Mouse (Mus musculus) spleen, adult 2 months (tissue): ENCODE measurements around the gene Tax1bp3. TPM values are rescaled to one million over a fixed set of nuclear protein-coding genes. Genes with fewer than 3 reads are reported as not detected.

Experiments
- DNase-seq, 2 experiments: peaks; one replicate each; pipeline versions ENCODE4 v3.0.0 to v3.0.0-alpha.2; 2012 to 2021; ENCODE audit warnings: low spot score in 2 of 2, low read depth in 1 of 2
- H3K27ac ChIP-seq: fragments of 200-500 bp; 2 replicates; pipeline ENCODE4 v1.5.1; 2012; ENCODE audit warnings: low read length, inconsistent platforms; ENCODE audit not compliant: insufficient read depth
- H3K27me3 ChIP-seq: fragments of 200-500 bp; 2 replicates; pipeline ENCODE4 v1.6.1; 2012; ENCODE audit warnings: mild to moderate bottlenecking, moderate library complexity, low read length, inconsistent platforms; ENCODE audit not compliant: control insufficient read depth, insufficient read depth
- H3K36me3 ChIP-seq: fragments of 200-500 bp; 2 replicates; pipeline ENCODE4 v1.6.1; 2012; ENCODE audit warnings: mild to moderate bottlenecking, low read length, inconsistent platforms; ENCODE audit not compliant: control insufficient read depth, insufficient read depth
- H3K4me1 ChIP-seq: fragments of 200-500 bp; 2 replicates; pipeline ENCODE4 v1.6.1; 2011; ENCODE audit warnings: inconsistent platforms; ENCODE audit not compliant: control insufficient read depth, insufficient read depth, insufficient read length
- H3K4me3 ChIP-seq: fragments of 200-500 bp; 2 replicates; pipeline ENCODE4 v1.5.1; 2011; ENCODE audit warnings: mild to moderate bottlenecking, inconsistent platforms; ENCODE audit not compliant: insufficient read depth, insufficient read length; ENCODE audit errors: extremely low read depth
- CTCF ChIP-seq: fragments of 200-500 bp; IDR thresholded peaks from 2 replicates; pipeline ENCODE4 v1.5.1; 2011; ENCODE audit warnings: mild to moderate bottlenecking, inconsistent platforms; ENCODE audit not compliant: insufficient read depth, insufficient read length, insufficient replicate concordance; ENCODE audit errors: extremely low read depth
- POLR2A ChIP-seq: fragments of 200-500 bp; IDR thresholded peaks from 2 replicates; pipeline ENCODE4 v1.6.1; 2011; ENCODE audit warnings: low read depth, low read length, inconsistent platforms
- WGBS: fragments of 180-500 bp; shearing (Covaris S2); methylation state at CpG from one replicate; pipeline ENCODE4 v1.1.7; 2018; 5-methylcytosine and 5-hydroxymethylcytosine counted together
- polyA plus RNA-seq: library from polyadenylated mRNA; depleted of rRNA; stranded (reverse); fragments of >200 nt; gene quantifications from 2 replicates; pipeline ENCODE4 v1.2.3, GENCODE M21; 2012

Tax1bp3 gene
- polyA plus RNA-seq, 1 experiment, result 17.0 TPM

GRCm38 (mm10) chr11:73193047-73193446 lies 16.2 kb downstream of the Tax1bp3 start:
- Histone ChIP-seq H3K4me3 (no peak overlapping the region), H3K27me3 (no peaks in the 10 kb centered on the region), H3K4me1 (no peaks in the 10 kb centered on the region), H3K36me3 (peaks cover 10% of the 10 kb centered on the region), H3K27ac (no peak overlapping the region)
- no peak for DNase-seq
- TF ChIP-seq POLR2A (no peak), CTCF (no peak)
- 48% methylated on average over 6 of the region's 6 CpGs for WGBS

- no peak overlapping the region for H3K4me3 ChIP-seq
- no peaks in the 10 kb centered on the region for H3K27me3 ChIP-seq
- H3K4me1 ChIP-seq, result peaks cover 3% of the 10 kb centered on the region; the same call in 1 of the 2 replicates
- WGBS, result 77% methylated on average over 2 of the region's 2 CpGs
- no peak overlapping the region for H3K27ac ChIP-seq
- H3K36me3 ChIP-seq, result peaks cover 10% of the 10 kb centered on the region
- TF ChIP-seq POLR2A (no peak), CTCF (no peak)
- no peak for DNase-seq
Measured at GRCm38 (mm10) chr11:73194444-73194843, 17.6 kb downstream of the Tax1bp3 start.

GRCm38 (mm10) chr11:73198190-73198589 lies 21.3 kb downstream of the Tax1bp3 start:
- Histone ChIP-seq H3K4me3 (peak overlapping the region; percentile 75; the same call in 1 of the 2 replicates), H3K27ac (no peak overlapping the region), H3K4me1 (peaks cover 3% of the 10 kb centered on the region; the same call in 1 of the 2 replicates), H3K27me3 (no peaks in the 10 kb centered on the region), H3K36me3 (0 out of 2 replicates have a peak, but pooled peaks cover 1% of the 10 kb centered on the region)
- 5% methylated on average over 1 of the region's 1 CpGs for WGBS
- TF ChIP-seq CTCF, result no peak
- TF ChIP-seq POLR2A, result no peak
- no peak for DNase-seq

GRCm38 (mm10) chr11:73198603-73199229 lies 21.8 kb downstream of the Tax1bp3 start, which contains the start of gene Ctns:
Gene Ctns, minus strand, starts transcription at chr11:73199042.
- peak; percentile 73 to 80 for DNase-seq
- H3K27ac ChIP-seq, result peak within 1 kb of the TSS; percentile 74
- no peaks in the 10 kb centered on the region for H3K27me3 ChIP-seq
- H3K4me1 ChIP-seq, result peaks cover 3% of the 10 kb centered on the region; the same call in 1 of the 2 replicates
- H3K36me3 ChIP-seq, result 0 out of 2 replicates have a peak, but pooled peaks cover 1% of the 10 kb centered on the region
- peak within 1 kb of the TSS; percentile 75 for H3K4me3 ChIP-seq
- TF ChIP-seq CTCF, result no peak
- peak; percentile 15; the same call in 1 of the 2 replicates for TF ChIP-seq POLR2A
- under 1% methylated on average over 22 of the region's 22 CpGs for WGBS

- H3K27ac ChIP-seq, result peak within 1 kb of the TSS; percentile 74
- WGBS, result 1% methylated on average over 32 of the region's 32 CpGs
Measured at GRCm38 (mm10) chr11:73199230-73199712, 22.4 kb downstream of the Tax1bp3 start, which contains the start of gene Shpk. Gene Shpk, plus strand, starts transcription at chr11:73199460.

GRCm38 (mm10) chr11:73199879-73200278 lies 23.0 kb downstream of the Tax1bp3 start:
- WGBS, result 3% methylated on average over 12 of the region's 12 CpGs
- no peak for TF ChIP-seq POLR2A
- TF ChIP-seq CTCF, result no peak
- DNase-seq, result peak; percentile 16 to 26
- H3K27ac ChIP-seq, result peak overlapping the region; percentile 26; the same call in 1 of the 2 replicates
- H3K36me3 ChIP-seq, result 0 out of 2 replicates have a peak, but pooled peaks cover 1% of the 10 kb centered on the region
- no peaks in the 10 kb centered on the region for H3K27me3 ChIP-seq
- peaks cover 3% of the 10 kb centered on the region; the same call in 1 of the 2 replicates for H3K4me1 ChIP-seq
- H3K4me3 ChIP-seq, result peak overlapping the region; percentile 75

More at GRCm38 (mm10) chr11:73199230-73199712, 22.4 kb downstream of the Tax1bp3 start, which contains the start of gene Shpk:
- Histone ChIP-seq H3K27me3 (no peaks in the 10 kb centered on the region), H3K4me1 (peaks cover 3% of the 10 kb centered on the region; the same call in 1 of the 2 replicates), H3K4me3 (peak within 1 kb of the TSS; percentile 75), H3K36me3 (0 out of 2 replicates have a peak, but pooled peaks cover 1% of the 10 kb centered on the region)
- peak; percentile 52 for TF ChIP-seq POLR2A
- TF ChIP-seq CTCF, result no peak
- DNase-seq, result peak; percentile 90

- H3K36me3 ChIP-seq, result no peaks in the 10 kb centered on the region
- peaks cover 3% of the 10 kb centered on the region; the same call in 1 of the 2 replicates for H3K4me1 ChIP-seq
- 91% methylated on average over 2 of the region's 2 CpGs for WGBS
- H3K27me3 ChIP-seq, result no peaks in the 10 kb centered on the region
- H3K27ac ChIP-seq, result no peak overlapping the region
- no peak for TF ChIP-seq POLR2A
- TF ChIP-seq CTCF, result no peak
- no peak overlapping the region for H3K4me3 ChIP-seq
- DNase-seq, result no peak
Measured at GRCm38 (mm10) chr11:73201021-73201420, 24.1 kb downstream of the Tax1bp3 start.
